ENCODE assay signal across 30 mouse cellular contexts in genomic region chr13:59348510-59348909, GRCm38 (mm10).
A peak's percentile ranks its signal among the peaks of the same experiment; 100 is the strongest.
DNase-seq lines count a peak whose midpoint lies in the region; ATAC-seq and TF ChIP-seq lines count a peak whose summit lies in the region.
"Had no signal": no experiment of that assay in that cellular context is flagged by ENCODE, and none has a peak within 500 bp of the region (broad histone marks: within the 10 kb centered on the region; RNA-seq: fewer than 3 reads in every experiment).

No protein-coding gene starts in this region.

- peak; percentile 4; the same call in 1 of the 2 replicates for TF ChIP-seq CTCF in heart, postnatal 0 days (IDR thresholded peaks at IDR 0.05; ENCODE audit: low read depth)
- peak; percentile 20; the same call in 1 of the 2 replicates for TF ChIP-seq CTCF in lung, embryonic 14.5 days (IDR thresholded peaks at IDR 0.05; ENCODE audit: low read depth)
- TF ChIP-seq CTCF in E14TG2a.4 (conservative IDR thresholded peaks at IDR 0.05; ENCODE audit: low read length), result peak; percentile 90
- TF ChIP-seq CTCF in MEL (IDR thresholded peaks at IDR 0.05 in 2 of 3, conservative IDR thresholded peaks at IDR 0.05 in 1 of 3; ENCODE audit: control insufficient read depth in 1 of 3, insufficient read depth in 1 of 3, low read depth in 2 of 3, low read length in 3 of 3, poor library complexity in 1 of 3, severe bottlenecking in 1 of 3), result peak; percentile 8 to 27 (median 12); a peak in 2 of 6 replicates

- no peaks in the 10 kb centered on the region for H3K4me1 ChIP-seq in heart, postnatal 0 days (ENCODE audit: control insufficient read depth, insufficient read depth)
- no peaks in the 10 kb centered on the region for H3K4me1 ChIP-seq in heart, embryonic 12.5 days (replicated peaks)
- no peaks in the 10 kb centered on the region for H3K4me1 ChIP-seq in lung, embryonic 14.5 days (ENCODE audit: insufficient read depth)
- H3K4me1 ChIP-seq in E14TG2a.4 (replicated peaks; ENCODE audit: low read depth, low read length) (peaks cover 8% of the 10 kb centered on the region), MEL (ENCODE audit: control insufficient read depth in 1 of 2, insufficient read depth in 2 of 2, low read length in 2 of 2) (no peaks in the 10 kb centered on the region)
- H3K4me1 ChIP-seq: embryonic facial prominence, embryonic 13.5 days; forebrain, embryonic 13.5 days; heart, embryonic 13.5 days; intestine, embryonic 15.5 days; liver, embryonic 15.5 days; midbrain, embryonic 12.5 days had no signal

- H3K36me3 ChIP-seq in heart, postnatal 0 days (replicated peaks; ENCODE audit: control insufficient read depth, insufficient read depth, low read length), result no peaks in the 10 kb centered on the region
- H3K36me3 ChIP-seq in heart, embryonic 12.5 days, result no peaks in the 10 kb centered on the region
- no peaks in the 10 kb centered on the region for H3K36me3 ChIP-seq in lung, embryonic 14.5 days (ENCODE audit: insufficient read depth)
- H3K36me3 ChIP-seq in E14TG2a.4 (ENCODE audit: insufficient read depth, low read length), result no peaks in the 10 kb centered on the region
- no peaks in the 10 kb centered on the region for H3K36me3 ChIP-seq in MEL (ENCODE audit: control insufficient read depth in 1 of 2, insufficient read depth in 2 of 2, low read length in 2 of 2)
- H3K36me3 ChIP-seq: embryonic facial prominence, embryonic 13.5 days; heart, embryonic 13.5 days; intestine, embryonic 15.5 days; limb, embryonic 15.5 days; liver, embryonic 15.5 days; midbrain, embryonic 12.5 days had no signal

- no peak overlapping the region for H3K9ac ChIP-seq in heart, postnatal 0 days (replicated peaks; ENCODE audit: low read depth, low read length)
- no peak overlapping the region for H3K9ac ChIP-seq in heart, embryonic 12.5 days
- H3K9ac ChIP-seq in lung, embryonic 14.5 days, result no peak overlapping the region
- no peak overlapping the region for H3K9ac ChIP-seq in MEL (ENCODE audit: control insufficient read depth, low read depth, low read length, poor library complexity, severe bottlenecking)
- H3K9ac ChIP-seq: embryonic facial prominence, embryonic 13.5 days; forebrain, embryonic 13.5 days; heart, embryonic 13.5 days; hindbrain, embryonic 14.5 days; intestine, embryonic 15.5 days; limb, embryonic 15.5 days; liver, embryonic 15.5 days; midbrain, embryonic 12.5 days had no signal

- no peak overlapping the region for H3K4me2 ChIP-seq in heart, postnatal 0 days (ENCODE audit: low read depth, low read length)
- no peak overlapping the region for H3K4me2 ChIP-seq in heart, embryonic 12.5 days
- H3K4me2 ChIP-seq in lung, embryonic 14.5 days, result no peak overlapping the region
- H3K4me2 ChIP-seq: embryonic facial prominence, embryonic 13.5 days; forebrain, embryonic 13.5 days; heart, embryonic 13.5 days; hindbrain, embryonic 14.5 days; intestine, embryonic 15.5 days; limb, embryonic 15.5 days; liver, embryonic 15.5 days; midbrain, embryonic 12.5 days had no signal

- ATAC-seq in heart, postnatal 0 days (ENCODE audit: insufficient read depth, low read depth), result no peak
- ATAC-seq in heart, embryonic 12.5 days (ENCODE audit: insufficient number of reproducible peaks, low FRiP score), result no peak
- no peak for ATAC-seq in lung, embryonic 14.5 days (ENCODE audit: insufficient read depth)
- ATAC-seq: forebrain, embryonic 13.5 days; intestine, embryonic 15.5 days; lung, postnatal 0 days had no signal

- DNase-seq in heart, postnatal 0 days (ENCODE audit: low spot score), result no peak
- DNase-seq in lung, embryonic 14.5 days, result no peak
- no peak for DNase-seq in lung, postnatal 10 days
- no peak for DNase-seq in MEL (ENCODE audit: low read depth, low spot score)
- DNase-seq in adrenal gland, adult 18-20 months (ENCODE audit: low spot score in 2 of 2), result no peak
- no peak for DNase-seq in spleen, postnatal 36 days (ENCODE audit: low spot score in 2 of 2)
- DNase-seq: adrenal gland, adult 8-10 months; B cell, adult 2 months; cerebellum, adult 18-20 months; cerebellum, postnatal 36 days; embryo, embryonic 11 days; gastrocnemius, postnatal 10 days; heart, postnatal 36 days; kidney, adult 8-10 months; kidney, postnatal 25 days; layer of hippocampus, adult 9-11 months; left cerebral cortex, postnatal 4 days had no signal

- TF ChIP-seq POLR2A in MEL (IDR thresholded peaks at IDR 0.05; ENCODE audit: control insufficient read depth in 1 of 2, insufficient read depth in 1 of 2, low read depth in 1 of 2, low read length in 2 of 2, poor library complexity in 1 of 2), result no peak

- H3K4me3 ChIP-seq in heart, postnatal 0 days (ENCODE audit: low read depth, low read length), result no peak overlapping the region
- no peak overlapping the region for H3K4me3 ChIP-seq in heart, embryonic 12.5 days
- no peak overlapping the region for H3K4me3 ChIP-seq in lung, embryonic 14.5 days (ENCODE audit: low read depth, low read length)
- H3K4me3 ChIP-seq in E14TG2a.4 (replicated peaks; ENCODE audit: low read length) (no peak overlapping the region), MEL (ENCODE audit: control insufficient read depth in 1 of 2, insufficient read depth in 1 of 2, low read depth in 2 of 2, low read length in 2 of 2) (no peak overlapping the region)
- H3K4me3 ChIP-seq: embryonic facial prominence, embryonic 13.5 days; erythroblast, embryonic 14.5 days; forebrain, embryonic 13.5 days; heart, embryonic 13.5 days; intestine, embryonic 15.5 days; limb, embryonic 15.5 days; liver, embryonic 15.5 days; midbrain, embryonic 12.5 days had no signal

- no peaks in the 10 kb centered on the region for H3K79me2 ChIP-seq in MEL (ENCODE audit: control insufficient read depth, insufficient read depth, low read length, poor library complexity)

- H3K27ac ChIP-seq in heart, postnatal 0 days (ENCODE audit: low read depth), result no peak overlapping the region
- H3K27ac ChIP-seq in heart, embryonic 12.5 days (ENCODE audit: poor library complexity, severe bottlenecking), result no peak overlapping the region
- H3K27ac ChIP-seq in lung, embryonic 14.5 days (ENCODE audit: low read depth), result no peak overlapping the region
- no peak overlapping the region for H3K27ac ChIP-seq in MEL (ENCODE audit: control insufficient read depth, low read depth, low read length)
- H3K27ac ChIP-seq: embryonic facial prominence, embryonic 13.5 days; forebrain, embryonic 13.5 days; heart, embryonic 13.5 days; hindbrain, embryonic 14.5 days; intestine, embryonic 15.5 days; limb, embryonic 15.5 days; liver, embryonic 15.5 days; midbrain, embryonic 12.5 days had no signal

- peak; percentile 8 for TF ChIP-seq RAD21 in MEL (IDR thresholded peaks at IDR 0.05; ENCODE audit: low read depth, low read length)

- H3K27me3 ChIP-seq in heart, postnatal 0 days (ENCODE audit: control insufficient read depth, insufficient read depth, low read length), result no peaks in the 10 kb centered on the region
- H3K27me3 ChIP-seq in heart, embryonic 12.5 days (replicated peaks), result no peaks in the 10 kb centered on the region
- no peaks in the 10 kb centered on the region for H3K27me3 ChIP-seq in lung, embryonic 14.5 days (ENCODE audit: insufficient read depth, low read length)
- H3K27me3 ChIP-seq in E14TG2a.4 (ENCODE audit: insufficient read depth, low read length) (peaks cover 43% of the 10 kb centered on the region), MEL (ENCODE audit: control insufficient read depth in 1 of 2, insufficient read depth in 2 of 2, low read length in 2 of 2) (0 out of 4 replicates have a peak, but pooled peaks cover 0 to 1% of the 10 kb centered on the region in 2 experiments)
- H3K27me3 ChIP-seq: CH12.LX; embryonic facial prominence, embryonic 13.5 days; forebrain, embryonic 13.5 days; heart, embryonic 13.5 days; intestine, embryonic 15.5 days; limb, embryonic 15.5 days; liver, embryonic 15.5 days; midbrain, embryonic 12.5 days had no signal

- TF ChIP-seq EP300 in heart, postnatal 0 days (IDR thresholded peaks at IDR 0.05; ENCODE audit: low read depth), result no peak
- TF ChIP-seq EP300 in MEL (IDR thresholded peaks at IDR 0.05; ENCODE audit: low read depth in 1 of 2, low read length in 2 of 2), result no peak

- H3K9me3 ChIP-seq in heart, postnatal 0 days (replicated peaks; ENCODE audit: control insufficient read depth, low read length), result peaks cover 8% of the 10 kb centered on the region; the same call in 1 of the 2 replicates
- peaks cover 6% of the 10 kb centered on the region; the same call in 1 of the 2 replicates for H3K9me3 ChIP-seq in heart, embryonic 12.5 days (replicated peaks)
- no peaks in the 10 kb centered on the region for H3K9me3 ChIP-seq in lung, embryonic 14.5 days (ENCODE audit: low read depth, low read length)
- H3K9me3 ChIP-seq in E14TG2a.4 (ENCODE audit: low read length) (no peaks in the 10 kb centered on the region), MEL (replicated peaks; ENCODE audit: insufficient read depth, low read length) (no peaks in the 10 kb centered on the region)
- H3K9me3 ChIP-seq: embryonic facial prominence, embryonic 13.5 days; forebrain, embryonic 13.5 days; heart, embryonic 13.5 days; intestine, embryonic 15.5 days; limb, embryonic 15.5 days; liver, embryonic 15.5 days had no signal

TF ChIP-seq in MEL, 35 proteins besides CTCF, POLR2A, EP300 and RAD21:
- TF ChIP-seq POLR2AphosphoS5 (IDR thresholded peaks at IDR 0.05; ENCODE audit: borderline replicate concordance, low read depth, low read length) (no peak), SMC3 (IDR thresholded peaks at IDR 0.05; ENCODE audit: low read depth, low read length) (0 out of 2 replicates have a peak, but pooled peaks have one; percentile 23)

Comparison
In these comparisons a context has a peak if more than half of its experiments do, and no peak if none do; other contexts are left out.
1. CTCF ChIP-seq: peak in every context shown above with its lines; median percentile 90 in E14TG2a.4; 20 in lung, embryonic 14.5 days; 12 in MEL; 4 in heart, postnatal 0 days.